Mouse (Mus musculus) MEL (cell line): ENCODE data around the gene Unc13a. TPM values are rescaled to one million over a fixed set of nuclear protein-coding genes. Genes with fewer than 3 reads are reported as not detected.

Experiments
- DNase-seq: peaks from one replicate; pipeline ENCODE4 v3.0.0; 2011; ENCODE audit warnings: low read depth, low spot score
- H3K27ac ChIP-seq: 2 replicates; pipeline ENCODE4 v1.5.1; 2012; ENCODE audit warnings: low read depth, mild to moderate bottlenecking, control low read depth, low read length, moderate library complexity; ENCODE audit not compliant: control insufficient read depth
- H3K27me3 ChIP-seq, 2 experiments: fragments of 150-350 bp in 1 of 2; sonication (generic) in 1 of 2; 2 replicates each; pipeline ENCODE4 v1.6.1; 2012; ENCODE audit warnings: low read length in 2 of 2, mild to moderate bottlenecking in 2 of 2, improper control_type of control experiment in 1 of 2, moderate library complexity in 1 of 2; ENCODE audit not compliant: insufficient read depth in 2 of 2, control insufficient read depth in 1 of 2
- H3K36me3 ChIP-seq, 2 experiments: 2 replicates each; pipeline ENCODE4 v1.6.1; 2012 to 2014; ENCODE audit warnings: low read length in 2 of 2, improper control_type of control experiment in 1 of 2, inconsistent platforms in 1 of 2, mild to moderate bottlenecking in 1 of 2; ENCODE audit not compliant: insufficient read depth in 2 of 2, control insufficient read depth in 1 of 2
- H3K4me1 ChIP-seq, 2 experiments: fragments of 150-350 bp in 1 of 2; sonication (generic) in 1 of 2; 2 replicates each; pipeline ENCODE4 v1.6.1; 2012; ENCODE audit warnings: low read length in 2 of 2, improper control_type of control experiment in 1 of 2, mild to moderate bottlenecking in 1 of 2; ENCODE audit not compliant: insufficient read depth in 2 of 2, control insufficient read depth in 1 of 2
- H3K4me3 ChIP-seq, 2 experiments: fragments of 150-350 bp in 1 of 2; sonication (generic) in 1 of 2; 2 replicates each; pipeline ENCODE4 v1.5.1; 2012; ENCODE audit warnings: low read depth in 2 of 2, low read length in 2 of 2, mild to moderate bottlenecking in 2 of 2, moderate library complexity in 2 of 2, control low read depth in 1 of 2, improper control_type of control experiment in 1 of 2; ENCODE audit not compliant: control insufficient read depth in 1 of 2, insufficient read depth in 1 of 2
- H3K79me2 ChIP-seq: 2 replicates; pipeline ENCODE4 v1.6.1; 2012; ENCODE audit warnings: mild to moderate bottlenecking, low read length, moderate library complexity; ENCODE audit not compliant: control insufficient read depth, poor library complexity, insufficient read depth
- H3K9ac ChIP-seq: 2 replicates; pipeline ENCODE4 v1.6.1; 2012; ENCODE audit warnings: low read depth, mild to moderate bottlenecking, control low read depth, low read length, moderate library complexity; ENCODE audit not compliant: control insufficient read depth, poor library complexity, severe bottlenecking
- H3K9me3 ChIP-seq: fragments of 150-350 bp; sonication (generic); replicated peaks from 2 replicates; pipeline ENCODE4 v1.6.1; 2012; ENCODE audit warnings: mild to moderate bottlenecking, low read length, improper control_type of control experiment, moderate library complexity; ENCODE audit not compliant: insufficient read depth
- CHD1 ChIP-seq: IDR thresholded peaks from 2 replicates; pipeline ENCODE4 v1.6.1; 2012; ENCODE audit warnings: low read depth, mild to moderate bottlenecking, inconsistent platforms, low read length, improper control_type of control experiment
- CTCF ChIP-seq, 3 experiments: IDR thresholded peaks in 2 of 3; conservative IDR thresholded peaks in 1 of 3; 2 replicates each; pipeline ENCODE4 v1.5.1; 2011 to 2012; ENCODE audit warnings: low read length in 3 of 3, low read depth in 2 of 3, mild to moderate bottlenecking in 2 of 3, improper control_type of control experiment in 1 of 3, inconsistent platforms in 1 of 3, mixed read lengths in 1 of 3, moderate library complexity in 1 of 3; ENCODE audit not compliant: control insufficient read depth in 1 of 3, insufficient read depth in 1 of 3, poor library complexity in 1 of 3, severe bottlenecking in 1 of 3
- E2F4 ChIP-seq: IDR thresholded peaks from 2 replicates; pipeline ENCODE4 v1.6.1; 2011; ENCODE audit warnings: low read depth, low read length, improper control_type of control experiment, borderline replicate concordance
- ELF1 ChIP-seq: IDR thresholded peaks from 2 replicates; pipeline ENCODE4 v1.6.1; 2014; ENCODE audit warnings: low read depth, mild to moderate bottlenecking, inconsistent platforms, low read length, improper control_type of control experiment, moderate library complexity
- EP300 ChIP-seq, 2 experiments: IDR thresholded peaks; 2 replicates each; pipeline ENCODE4 v1.6.1; 2011; ENCODE audit warnings: improper control_type of control experiment in 2 of 2, low read length in 2 of 2, low read depth in 1 of 2, mild to moderate bottlenecking in 1 of 2
- ETS1 ChIP-seq: IDR thresholded peaks from 2 replicates; pipeline ENCODE4 v1.6.1; 2012; ENCODE audit warnings: low read depth, mild to moderate bottlenecking, inconsistent platforms, low read length, improper control_type of control experiment, moderate library complexity
- GATA1 ChIP-seq: IDR thresholded peaks from 2 replicates; pipeline ENCODE4 v1.6.1; 2011; ENCODE audit warnings: low read depth, low read length, improper control_type of control experiment
- KAT2A ChIP-seq: conservative IDR thresholded peaks from 2 replicates; pipeline ENCODE4 v1.6.1; 2012; ENCODE audit warnings: low read depth, low read length, improper control_type of control experiment, inconsistent platforms
- MAZ ChIP-seq: IDR thresholded peaks from 2 replicates; pipeline ENCODE4 v1.6.1; 2012; ENCODE audit warnings: low read depth, mild to moderate bottlenecking, inconsistent platforms, low read length, improper control_type of control experiment
- MXI1 ChIP-seq: IDR thresholded peaks from 2 replicates; pipeline ENCODE4 v1.6.1; 2011; ENCODE audit warnings: mild to moderate bottlenecking, low read depth, low read length, improper control_type of control experiment
- MYB ChIP-seq: IDR thresholded peaks from 2 replicates; pipeline ENCODE4 v1.6.1; 2011; ENCODE audit warnings: mild to moderate bottlenecking, low read depth, low read length, improper control_type of control experiment
- MYC ChIP-seq: IDR thresholded peaks from 2 replicates; pipeline ENCODE4 v1.6.1; 2011; ENCODE audit warnings: low read depth, mild to moderate bottlenecking, low read length, improper control_type of control experiment, moderate library complexity
- NELFE ChIP-seq: IDR thresholded peaks from 2 replicates; pipeline ENCODE4 v1.6.1; 2011; ENCODE audit warnings: low read depth, low read length, improper control_type of control experiment
- NRF1 ChIP-seq: IDR thresholded peaks from 2 replicates; pipeline ENCODE4 v1.6.1; 2014; ENCODE audit warnings: low read depth, mild to moderate bottlenecking, inconsistent platforms, low read length, improper control_type of control experiment, moderate library complexity; ENCODE audit not compliant: poor library complexity, insufficient read depth, severe bottlenecking
- RAD21 ChIP-seq: IDR thresholded peaks from 2 replicates; pipeline ENCODE4 v1.6.1; 2011; ENCODE audit warnings: mild to moderate bottlenecking, low read depth, low read length, improper control_type of control experiment
- SMC3 ChIP-seq: IDR thresholded peaks from 2 replicates; pipeline ENCODE4 v1.6.1; 2011; ENCODE audit warnings: low read depth, low read length, improper control_type of control experiment
- TAL1 ChIP-seq: IDR thresholded peaks from 2 replicates; pipeline ENCODE4 v1.6.1; 2012; ENCODE audit warnings: mild to moderate bottlenecking, inconsistent platforms, low read length, moderate library complexity, mixed read lengths
- USF1 ChIP-seq: IDR thresholded peaks from 2 replicates; pipeline ENCODE4 v1.6.1; 2014; ENCODE audit warnings: low read depth, mild to moderate bottlenecking, inconsistent platforms, low read length, improper control_type of control experiment, moderate library complexity
- ZKSCAN1 ChIP-seq: IDR thresholded peaks from 2 replicates; pipeline ENCODE4 v1.6.1; 2012; ENCODE audit warnings: low read depth, mild to moderate bottlenecking, inconsistent platforms, low read length, improper control_type of control experiment, moderate library complexity
- ZMIZ1 ChIP-seq: IDR thresholded peaks from 2 replicates; pipeline ENCODE4 v1.6.1; 2012; ENCODE audit warnings: low read depth, mild to moderate bottlenecking, inconsistent platforms, low read length, improper control_type of control experiment, moderate library complexity
- polyA plus RNA-seq, 2 experiments: library from polyadenylated mRNA; stranded (reverse) in 1 of 2; unstranded in 1 of 2; fragments of >175 nt in 1 of 2; fragments of >200 nt in 1 of 2; gene quantifications; 2 replicates each; pipeline versions ENCODE4 v1.2.1 to v1.2.4; 2012; ENCODE audit warnings: low replicate concordance in 2 of 2, low read depth in 1 of 2; ENCODE audit not compliant: insufficient read length in 2 of 2, insufficient read depth in 1 of 2, missing spikeins in 1 of 2
- total RNA-seq: library from RNA; depleted of rRNA; stranded (reverse); fragments of 300-350 nt; gene quantifications from 2 replicates; pipeline ENCODE4 v1.2.3, GENCODE M21; 2012

Gene Unc13a
- total and polyA plus RNA-seq, 3 experiments = 0.81 to 3.6 TPM; not detected in 1

DNA sequence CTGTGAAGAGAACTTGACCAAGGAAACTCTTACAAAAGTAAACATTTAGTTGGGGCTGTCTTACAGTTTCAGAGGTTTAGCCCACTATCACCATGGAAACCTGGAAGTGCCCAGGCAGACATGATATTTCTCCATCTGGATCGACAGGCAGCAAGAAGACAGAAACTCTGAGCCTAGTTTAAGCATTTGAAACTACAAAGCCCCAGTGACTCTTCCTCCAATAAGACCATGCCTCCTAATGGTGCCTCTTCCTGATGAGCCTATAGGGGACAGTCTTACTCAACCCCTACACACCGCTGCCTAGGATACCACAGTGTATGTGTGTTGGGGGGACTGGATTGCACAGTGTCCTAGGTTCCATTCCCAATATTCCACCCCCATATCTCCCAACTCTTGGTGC lies 2.5 kb upstream of the Unc13a start:
- Histone ChIP-seq H3K27ac (no peak overlapping the region), H3K4me1 (peaks cover 2 to 17% of the 10 kb centered on the region in 2 experiments; a peak in 2 of 4 replicates), H3K9me3 (no peaks in the 10 kb centered on the region), H3K79me2 (peaks cover 1% of the 10 kb centered on the region; the same call in 1 of the 2 replicates), H3K9ac (no peak overlapping the region), H3K27me3 (no peaks in the 10 kb centered on the region), H3K36me3 (peaks cover 0 to 4% of the 10 kb centered on the region in 2 experiments; a peak in 1 of 4 replicates), H3K4me3 (no peak overlapping the region)
- no peak for TF ChIP-seq GATA1
- TF ChIP-seq MYC = no peak
- no peak for TF ChIP-seq MAZ
- no peak for TF ChIP-seq E2F4
- TF ChIP-seq NELFE = no peak
- no peak for TF ChIP-seq ZKSCAN1
- TF ChIP-seq MXI1 = no peak
- TF ChIP-seq USF1 = no peak
- no peak for TF ChIP-seq SMC3
- TF ChIP-seq ELF1 = no peak
- no peak for TF ChIP-seq RAD21
- no peak for TF ChIP-seq ZMIZ1
- no peak for TF ChIP-seq NRF1
- no peak for TF ChIP-seq EP300 (IDR thresholded peaks at IDR 0.05; ENCODE audit: low read depth in 1 of 2, low read length in 2 of 2)
- no peak for TF ChIP-seq ETS1
- TF ChIP-seq MYB = no peak
- TF ChIP-seq TAL1 = no peak
- TF ChIP-seq CHD1 = no peak
- TF ChIP-seq CTCF (IDR thresholded peaks at IDR 0.05 in 2 of 3, conservative IDR thresholded peaks at IDR 0.05 in 1 of 3; ENCODE audit: control insufficient read depth in 1 of 3, insufficient read depth in 1 of 3, low read depth in 2 of 3, low read length in 3 of 3, poor library complexity in 1 of 3, severe bottlenecking in 1 of 3) = no peak
- no peak for DNase-seq

DNA sequence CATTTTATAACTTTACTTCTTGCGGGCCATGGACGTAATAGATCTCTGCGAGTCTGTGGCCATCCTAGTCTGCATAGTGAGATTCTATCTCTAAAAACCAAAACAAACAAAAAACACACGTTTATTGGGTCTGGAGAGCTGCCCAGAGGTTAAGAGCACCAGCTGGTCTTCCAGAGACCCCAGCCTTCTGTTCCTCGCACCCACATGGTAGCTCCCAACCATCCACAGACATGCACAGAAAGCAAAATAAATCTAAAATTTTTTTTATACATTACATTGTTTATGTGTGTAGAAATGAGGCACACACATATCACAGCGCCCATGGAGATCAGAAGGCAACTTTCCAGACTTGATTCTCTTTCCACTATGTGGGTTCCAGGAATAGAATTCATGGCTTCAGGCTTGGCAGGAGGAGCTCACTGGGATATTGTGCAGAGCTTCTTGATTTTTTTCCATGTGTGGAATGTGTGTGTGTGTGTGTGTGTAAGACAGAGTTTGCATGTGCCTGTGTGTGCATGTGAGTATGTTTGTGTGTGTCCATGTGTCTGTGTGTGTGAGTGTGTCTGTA lies 695 bp upstream of the Unc13a start:
- no peak for TF ChIP-seq KAT2A
- Histone ChIP-seq H3K9me3 (no peaks in the 10 kb centered on the region), H3K79me2 (peaks cover 1% of the 10 kb centered on the region; the same call in 1 of the 2 replicates), H3K9ac (peak overlapping the region; percentile 58), H3K36me3 (peaks cover 0 to 4% of the 10 kb centered on the region in 2 experiments; a peak in 1 of 4 replicates), H3K4me1 (peaks cover 2 to 22% of the 10 kb centered on the region in 2 experiments; a peak in 3 of 4 replicates), H3K27ac (no peak overlapping the region; the same call in 1 of the 2 replicates), H3K27me3 (no peaks in the 10 kb centered on the region), H3K4me3 (peak overlapping the region; percentile 56 to 71)
- no peak for DNase-seq
